Mouse (Mus musculus) bone marrow macrophage, adult 2 months (primary cell): ENCODE results near the gene Padi2.

Experiments
- CTCF ChIP-seq: IDR thresholded peaks from 2 replicates; pipeline ENCODE4 v1.5.1; 2012; ENCODE audit warnings: low read depth, mild to moderate bottlenecking, low read length, moderate library complexity
- POLR2A ChIP-seq: IDR thresholded peaks from 2 replicates; pipeline ENCODE4 v1.6.1; 2012; ENCODE audit warnings: mild to moderate bottlenecking, low read depth, low read length, borderline replicate concordance

- TF ChIP-seq CTCF (no peak), POLR2A (no peak)
Measured at GRCm38 (mm10) chr4:140930900-140931470, 24.8 kb downstream of the Padi2 start.
